Mouse (Mus musculus) thymus, adult 18-20 months (tissue): ENCODE data around the gene Popdc3.
"Not testable (repeated sequence)": the region's sequence is repeated elsewhere in the genome, so short reads cannot be mapped to it uniquely, and the experiment has no call there.

ENCODE experiments used
- DNase-seq, 2 experiments: peaks; one replicate each; pipeline ENCODE4 v3.0.0; 2022; ENCODE audit warnings: mixed read lengths in 2 of 2

Popdc3 gene

GRCm38 (mm10) chr10:45318922-45319321, 141.0 kb downstream of the Popdc3 start:
- DNase-seq = no peak

DNA sequence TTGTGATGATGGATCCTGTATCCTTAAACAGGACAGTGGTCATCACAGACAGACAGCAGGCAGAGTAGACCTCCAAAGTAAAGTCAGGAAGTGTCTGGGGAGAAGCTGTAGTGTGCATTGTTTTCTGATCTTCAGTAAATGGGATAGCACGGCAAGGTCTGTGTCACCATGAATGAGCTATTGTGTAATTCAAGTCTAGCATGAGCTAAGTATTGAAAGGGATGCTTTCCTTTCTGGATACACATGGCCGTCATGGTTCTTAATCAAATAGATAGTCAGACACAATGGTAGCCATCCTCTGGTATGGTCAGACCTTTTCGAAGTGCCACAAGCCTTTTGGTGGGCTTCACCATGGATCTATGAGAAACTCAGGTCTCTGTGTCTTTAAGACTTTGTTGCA, 142.4 kb downstream of the Popdc3 start:
- DNase-seq = no peak

DNA sequence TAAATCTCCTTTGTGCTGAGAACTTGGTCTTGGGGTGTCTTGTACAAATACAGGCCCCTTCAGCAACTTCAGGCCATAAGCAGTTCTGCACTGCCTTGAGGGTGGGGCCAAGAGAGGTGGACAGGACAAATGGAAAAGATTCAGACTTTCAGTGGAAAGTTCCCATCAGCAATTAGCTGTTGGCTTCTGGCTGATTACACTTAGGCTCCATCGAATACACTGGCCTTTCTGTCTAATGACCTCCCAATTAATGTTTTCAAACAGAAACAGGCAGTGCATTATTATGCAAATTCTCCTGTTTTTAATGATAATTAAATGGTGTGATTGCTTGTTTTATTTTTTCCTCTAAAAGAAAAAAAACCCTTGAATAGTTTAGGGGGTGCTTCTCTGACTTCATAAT, 146.3 kb downstream of the Popdc3 start:
- DNase-seq = no peak

DNA sequence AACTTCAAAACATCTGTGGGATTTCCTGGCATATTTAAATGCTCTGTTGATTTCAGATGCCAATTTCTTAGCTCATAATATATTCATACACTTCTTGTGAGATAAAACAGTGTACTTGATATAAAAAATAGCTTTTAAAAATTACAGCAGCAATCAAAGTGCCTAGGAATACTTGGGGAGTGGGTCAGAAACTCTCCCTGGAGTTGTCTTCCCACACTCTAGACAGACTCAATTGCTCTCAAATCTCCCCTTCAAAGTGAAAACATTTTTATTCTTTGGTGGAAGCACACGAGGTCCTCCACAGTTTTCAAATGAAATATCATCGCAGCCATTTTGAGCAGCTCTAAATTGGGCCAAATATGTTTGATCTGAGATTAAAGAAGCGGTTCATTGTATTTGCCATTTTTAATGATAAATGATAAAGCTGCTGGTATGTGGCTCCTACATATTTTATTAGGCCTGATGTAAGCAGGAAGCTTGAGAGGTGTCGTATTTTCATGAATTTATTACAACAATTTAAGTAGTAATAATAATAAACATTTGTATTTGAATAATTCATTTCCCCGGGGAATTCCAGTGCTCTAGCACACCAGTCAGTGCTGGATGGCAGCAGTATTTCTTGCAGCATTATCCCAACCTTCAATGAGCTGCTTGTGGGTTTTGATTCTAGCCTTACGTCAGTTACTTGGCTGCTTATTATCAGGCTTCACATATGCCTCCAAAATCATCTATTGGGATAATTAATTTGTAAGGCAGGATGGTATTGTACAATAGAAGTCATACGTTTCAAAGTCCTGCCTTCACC, 150.5 kb downstream of the Popdc3 start:
- DNase-seq = no peak

DNA sequence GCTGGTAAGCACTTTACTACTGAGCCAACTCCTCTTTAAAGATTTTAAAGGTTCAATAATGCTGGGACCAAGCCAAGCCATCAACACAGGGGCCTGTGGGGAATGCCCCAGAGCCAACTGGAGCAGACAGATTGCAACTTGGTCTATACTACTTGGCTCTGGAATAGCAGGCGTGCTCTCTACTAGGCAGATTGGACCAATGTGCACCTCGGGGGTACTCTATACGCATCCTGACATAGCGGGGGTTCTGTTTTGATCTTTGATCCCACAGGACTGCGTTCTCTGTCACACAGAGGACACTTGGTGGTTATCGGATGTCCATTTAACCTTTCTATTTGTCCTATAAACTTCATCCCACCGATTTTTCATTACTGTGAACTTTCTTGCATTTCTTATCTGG, 157.0 kb downstream of the Popdc3 start:
- no peak for DNase-seq

DNA sequence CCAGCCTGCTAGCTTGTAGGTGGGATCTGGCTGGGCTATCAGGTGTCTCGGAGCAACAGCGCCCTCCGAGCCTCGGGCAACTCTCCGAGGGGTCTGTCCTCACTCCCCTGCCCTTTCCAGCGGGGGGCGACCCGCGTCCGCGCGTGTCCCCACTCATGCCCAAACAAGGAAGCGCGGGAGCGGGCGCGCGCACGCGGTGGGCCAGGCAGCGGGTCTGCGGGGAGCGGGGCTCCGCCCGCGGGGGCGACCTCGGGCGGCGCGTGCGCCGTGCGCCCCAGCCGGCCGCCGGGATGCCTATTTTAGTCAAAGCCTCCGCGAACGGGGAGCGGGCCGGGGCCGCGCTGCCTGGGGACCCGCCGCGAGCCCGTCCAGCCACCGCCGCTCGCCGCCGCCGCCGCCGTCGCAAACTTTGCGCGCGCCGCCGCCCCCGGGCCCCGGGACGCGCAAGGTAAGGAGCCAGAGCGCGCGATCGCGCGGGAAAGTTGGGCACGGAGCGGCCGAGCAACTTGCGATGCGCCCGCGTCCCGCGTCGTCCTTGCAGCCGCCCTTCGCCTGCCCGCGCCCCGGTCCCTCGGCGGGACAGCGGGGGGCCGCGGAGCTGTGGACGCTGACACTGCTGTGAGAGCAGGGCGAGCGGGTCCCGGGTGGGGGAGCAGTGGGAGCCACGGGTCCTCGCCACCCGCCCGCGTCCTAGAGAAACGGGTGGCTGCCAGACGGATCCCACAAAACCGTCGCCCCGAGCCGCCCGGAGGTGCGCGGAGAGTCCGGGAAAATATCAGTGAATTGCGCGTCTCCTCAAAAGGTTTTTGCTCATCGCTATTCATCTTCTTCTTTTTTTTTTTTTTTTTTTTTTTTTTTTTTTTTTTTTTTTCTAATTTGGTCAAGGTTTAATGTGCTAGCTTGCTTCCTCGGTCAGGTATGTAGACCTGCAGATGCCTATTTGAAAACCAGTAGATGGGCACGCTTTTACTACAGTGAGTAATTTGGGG, 157.8 kb downstream of the Popdc3 start, which contains the start of gene Bves:
Gene Bves, plus strand, starts transcription at position 339 of the 989 bp plus-strand sequence.
- no peak for DNase-seq

GRCm38 (mm10) chr10:45339106-45339505, 161.2 kb downstream of the Popdc3 start:
- DNase-seq = no peak

GRCm38 (mm10) chr10:45344381-45344780, 166.5 kb downstream of the Popdc3 start:
- DNase-seq = no peak

GRCm38 (mm10) chr10:45345217-45345616, 167.3 kb downstream of the Popdc3 start:
- DNase-seq = no peak

- not testable (repeated sequence) for DNase-seq
Observed at GRCm38 (mm10) chr10:45348143-45348542, 170.2 kb downstream of the Popdc3 start.

GRCm38 (mm10) chr10:45356091-45356490, 178.2 kb downstream of the Popdc3 start:
- no peak for DNase-seq

DNA sequence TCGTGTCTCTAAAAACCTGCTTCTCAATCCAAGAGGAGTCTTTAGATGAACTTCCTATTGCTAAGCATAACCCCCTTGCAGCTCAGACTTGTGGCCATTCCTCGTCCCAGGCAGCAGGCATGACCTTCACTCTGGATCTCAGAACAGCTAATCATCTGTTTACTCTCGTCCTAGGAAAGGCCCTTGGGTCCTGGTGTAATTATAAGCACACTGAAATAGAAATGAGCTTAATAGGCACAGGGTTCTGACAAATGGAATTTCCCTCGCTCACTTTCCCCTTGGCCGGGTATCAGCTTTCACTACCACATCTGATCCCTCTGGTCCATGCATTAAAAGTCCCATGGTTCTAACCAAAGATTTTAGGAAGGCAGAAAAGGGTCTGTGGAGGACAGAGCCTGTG, 185.5 kb downstream of the Popdc3 start:
- no peak for DNase-seq

- DNase-seq = no peak
Observed at GRCm38 (mm10) chr10:45366987-45367705, 189.2 kb downstream of the Popdc3 start.
